Mouse (Mus musculus): ENCODE data around the gene Pdzrn3.

DNA sequence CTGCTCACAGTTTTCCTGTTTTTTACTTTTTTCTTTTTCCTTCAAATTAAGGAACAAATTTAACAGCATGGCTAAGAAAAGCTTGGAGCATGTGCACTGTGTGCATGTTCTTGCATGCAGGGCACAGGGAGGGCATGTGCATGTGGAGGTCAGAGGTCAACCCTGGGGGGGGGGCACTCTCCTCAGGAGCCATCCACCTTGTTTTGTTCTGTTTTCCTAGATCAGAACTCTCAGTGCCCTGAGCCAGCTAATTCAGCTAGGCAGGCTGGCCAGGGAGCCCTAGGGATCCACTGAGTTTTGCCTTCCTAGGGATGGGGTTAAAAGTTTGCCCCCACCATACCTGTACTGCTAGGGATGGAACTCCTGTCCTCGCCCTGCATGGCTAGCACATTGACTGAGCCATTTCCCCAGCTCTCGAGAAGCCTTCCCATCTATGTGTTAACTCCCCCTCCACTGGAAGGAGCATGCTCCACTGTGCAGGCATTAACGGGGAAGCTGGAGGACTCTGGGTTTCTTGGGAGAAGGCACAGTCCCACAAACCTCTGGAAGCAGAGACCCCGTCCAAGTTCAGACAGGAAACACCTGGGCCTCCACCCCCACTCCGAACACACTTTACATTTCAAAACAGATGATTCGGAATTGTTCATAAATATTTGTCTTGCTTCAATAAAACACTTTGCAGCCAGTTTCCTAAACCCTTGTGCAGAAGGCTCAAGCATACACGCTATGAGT is 107.4 kb downstream of the Pdzrn3 start:
- TF ChIP-seq SIN3A (IDR thresholded peaks at IDR 0.05; ENCODE audit: low read length) (no peak), ELF1 (IDR thresholded peaks at IDR 0.05; ENCODE audit: low read depth, low read length) (no peak), CTCF (conservative IDR thresholded peaks at IDR 0.05 in 1 of 2, IDR thresholded peaks at IDR 0.05 in 1 of 2; ENCODE audit: low read depth in 2 of 2, low read length in 2 of 2) (no peak), TCF12 (IDR thresholded peaks at IDR 0.05; ENCODE audit: low read depth, low read length) (no peak), SMC3 (IDR thresholded peaks at IDR 0.05; ENCODE audit: low read depth, low read length) (no peak), POLR2A (IDR thresholded peaks at IDR 0.05; ENCODE audit: low read depth, low read length) (no peak), MYC (IDR thresholded peaks at IDR 0.05; ENCODE audit: low read depth, low read length) (no peak), HCFC1 (IDR thresholded peaks at IDR 0.05; ENCODE audit: low read depth, low read length) (no peak), ZC3H11A (IDR thresholded peaks at IDR 0.05; ENCODE audit: low read depth, low read length) (no peak), BHLHE40 (IDR thresholded peaks at IDR 0.05; ENCODE audit: low read depth, low read length) (no peak), MAX (IDR thresholded peaks at IDR 0.05; ENCODE audit: low read length) (no peak), MAFK (IDR thresholded peaks at IDR 0.05; ENCODE audit: insufficient replicate concordance, low read length) (no peak), RCOR1 (conservative IDR thresholded peaks at IDR 0.05; ENCODE audit: low read depth, low read length) (no peak), NELFE (IDR thresholded peaks at IDR 0.05; ENCODE audit: low read depth, low read length) (no peak)
